ENCODE assay signal across 13 mouse cellular contexts in the genomic region with DNA sequence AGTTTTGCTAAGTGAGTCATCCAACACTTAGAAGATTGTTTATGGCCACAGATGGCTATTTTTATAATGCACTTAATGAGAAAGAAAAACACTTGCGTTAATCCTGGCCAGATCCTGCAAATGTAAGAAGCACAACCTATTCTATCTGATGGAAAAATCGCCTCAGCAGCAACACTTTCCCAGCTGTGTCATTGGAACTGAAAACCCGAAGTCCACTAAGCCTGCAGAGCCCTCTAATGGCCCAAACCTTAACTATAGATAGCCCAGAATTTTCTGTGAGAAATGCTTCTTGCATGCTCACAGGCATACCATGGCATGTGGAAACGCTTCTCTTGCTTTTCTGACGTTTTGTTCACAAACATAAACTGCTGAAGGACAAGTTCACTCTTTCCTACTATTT.
A peak's percentile ranks its signal among the peaks of the same experiment; 100 is the strongest.
DNase-seq lines count a peak whose midpoint lies in the region; ATAC-seq and TF ChIP-seq lines count a peak whose summit lies in the region.
"Had no signal": no experiment of that assay in that cellular context is flagged by ENCODE, and none has a peak within 500 bp of the region (broad histone marks: within the 10 kb centered on the region; RNA-seq: fewer than 3 reads in every experiment).

No protein-coding gene starts in this region.

- no peak overlapping the region for H3K27ac ChIP-seq in kidney, postnatal 0 days
- H3K27ac ChIP-seq in limb, embryonic 14.5 days (replicated peaks; ENCODE audit: low read depth, low read length) = no peak overlapping the region
- H3K27ac ChIP-seq: embryonic facial prominence, embryonic 12.5 days; limb, embryonic 15.5 days had no signal

- WGBS in kidney, postnatal 0 days = 42% methylated on average over 5 of the region's 5 CpGs
- 35% methylated on average over 5 of the region's 5 CpGs for WGBS in limb, embryonic 14.5 days

- no peak for TF ChIP-seq POLR2A in limb, embryonic 14.5 days (IDR thresholded peaks at IDR 0.05; ENCODE audit: borderline replicate concordance, extremely low read depth, insufficient read depth, insufficient read length)

- TF ChIP-seq CTCF in kidney, postnatal 0 days (IDR thresholded peaks at IDR 0.05; ENCODE audit: low read depth) = peak; percentile 59

- H3K9ac ChIP-seq in kidney, postnatal 0 days (ENCODE audit: low read depth, low read length) = no peak overlapping the region
- H3K9ac ChIP-seq in limb, embryonic 14.5 days (ENCODE audit: low read depth, low read length, severe bottlenecking) = no peak overlapping the region
- H3K9ac ChIP-seq: embryonic facial prominence, embryonic 12.5 days; limb, embryonic 15.5 days had no signal

- H3K4me1 ChIP-seq in kidney, postnatal 0 days (replicated peaks; ENCODE audit: insufficient read depth, low read length) = no peaks in the 10 kb centered on the region
- no peaks in the 10 kb centered on the region for H3K4me1 ChIP-seq in limb, embryonic 14.5 days (ENCODE audit: control insufficient read depth, insufficient read depth, low read length)
- H3K4me1 ChIP-seq: embryonic facial prominence, embryonic 12.5 days; limb, embryonic 15.5 days had no signal

- DNase-seq in embryo, embryonic 11 days = peak; percentile 14
- no peak for DNase-seq in embryo, embryonic 9.5 days (ENCODE audit: extremely low spot score)
- DNase-seq in kidney, postnatal 0 days (ENCODE audit: low spot score) = peak; percentile 25
- no peak for DNase-seq in kidney, postnatal 25 days
- peak; percentile 88 for DNase-seq in brain, adult 2 months (ENCODE audit: low read depth, low spot score)
- peak; percentile 16 for DNase-seq in limb, embryonic 14.5 days (ENCODE audit: low spot score)
- DNase-seq in natural killer cell, adult 2 months (ENCODE audit: low spot score in 2 of 2) = no peak
- DNase-seq: adrenal gland, postnatal 25 days; kidney, postnatal 10 days had no signal

- H3K4me3 ChIP-seq in kidney, postnatal 0 days (replicated peaks; ENCODE audit: low read depth, low read length) = no peak overlapping the region
- no peak overlapping the region for H3K4me3 ChIP-seq in limb, embryonic 14.5 days (replicated peaks; ENCODE audit: low read length)
- H3K4me3 ChIP-seq: embryonic facial prominence, embryonic 12.5 days; limb, embryonic 15.5 days had no signal

- H3K27me3 ChIP-seq in kidney, postnatal 0 days (ENCODE audit: insufficient read depth, low read length) = no peaks in the 10 kb centered on the region
- no peaks in the 10 kb centered on the region for H3K27me3 ChIP-seq in limb, embryonic 14.5 days (ENCODE audit: control insufficient read depth, insufficient read depth, low read length)
- H3K27me3 ChIP-seq: embryonic facial prominence, embryonic 12.5 days; limb, embryonic 15.5 days had no signal

- no peaks in the 10 kb centered on the region for H3K36me3 ChIP-seq in kidney, postnatal 0 days (ENCODE audit: insufficient read depth, low read length)
- H3K36me3 ChIP-seq in limb, embryonic 14.5 days (ENCODE audit: control insufficient read depth, insufficient read depth, low read length) = no peaks in the 10 kb centered on the region
- H3K36me3 ChIP-seq: embryonic facial prominence, embryonic 12.5 days; limb, embryonic 15.5 days had no signal

- H3K4me2 ChIP-seq in kidney, postnatal 0 days (ENCODE audit: low read length) = no peak overlapping the region
- no peak overlapping the region for H3K4me2 ChIP-seq in limb, embryonic 14.5 days (replicated peaks; ENCODE audit: low read depth, low read length, severe bottlenecking)
- H3K4me2 ChIP-seq: embryonic facial prominence, embryonic 12.5 days; limb, embryonic 15.5 days had no signal

- no peaks in the 10 kb centered on the region for H3K9me3 ChIP-seq in kidney, postnatal 0 days (replicated peaks; ENCODE audit: low read length)
- H3K9me3 ChIP-seq in limb, embryonic 14.5 days (ENCODE audit: control insufficient read depth, low read length) = no peaks in the 10 kb centered on the region
- H3K9me3 ChIP-seq: embryonic facial prominence, embryonic 12.5 days; limb, embryonic 15.5 days had no signal

- no peak for ATAC-seq in kidney, postnatal 0 days (replicated peaks; ENCODE audit: low FRiP score, low read depth)
- ATAC-seq in limb, embryonic 14.5 days (ENCODE audit: low FRiP score, low read depth) = no peak
- no peak for ATAC-seq in monocyte, adult 5-6 weeks (replicated peaks; ENCODE audit: insufficient number of reproducible peaks, low FRiP score, low TSS enrichment, poor library complexity, severe bottlenecking)
- ATAC-seq: midbrain, embryonic 16.5 days had no signal

Comparison
In these comparisons a context has a peak if more than half of its experiments do, and no peak if none do; other contexts are left out.
1. DNase-seq: peak in embryo, embryonic 11 days (single experiment), kidney, postnatal 0 days (single experiment), brain, adult 2 months (single experiment) and limb, embryonic 14.5 days (single experiment); none in embryo, embryonic 9.5 days (single experiment), kidney, postnatal 25 days (0 of 2) and natural killer cell, adult 2 months (0 of 2).